Mouse (Mus musculus): ENCODE measurements around the gene Sdccag8. TPM values are rescaled to one million over a fixed set of nuclear protein-coding genes. Genes with fewer than 3 reads are reported as not detected.

Sdccag8 gene
- polyA plus RNA-seq, 1 experiment: 4.0 TPM

- TF ChIP-seq CTCF (IDR thresholded peaks at IDR 0.05; ENCODE audit: extremely low read depth, insufficient read depth, insufficient read length, insufficient replicate concordance) (no peak), POLR2A (IDR thresholded peaks at IDR 0.05; ENCODE audit: low read depth, low read length) (no peak)
- WGBS: 45% methylated on average over 3 of the region's 3 CpGs
- no peak for DNase-seq (ENCODE audit: low read depth in 1 of 2, low spot score in 2 of 2)
- H3K4me3 ChIP-seq (ENCODE audit: extremely low read depth, insufficient read depth, insufficient read length): no peak overlapping the region
- peaks cover 8% of the 10 kb centered on the region; the same call in 1 of the 2 replicates for H3K36me3 ChIP-seq (ENCODE audit: control insufficient read depth, insufficient read depth, low read length)
- H3K4me1 ChIP-seq (ENCODE audit: control insufficient read depth, insufficient read depth, insufficient read length): no peaks in the 10 kb centered on the region
- no peaks in the 10 kb centered on the region for H3K27me3 ChIP-seq (ENCODE audit: control insufficient read depth, insufficient read depth, low read length)
- no peak overlapping the region for H3K27ac ChIP-seq (ENCODE audit: insufficient read depth, low read length)
These were observed 57.5 kb downstream of the Sdccag8 start for GRCm38 (mm10) chr1:176871975-176872374.

GRCm38 (mm10) chr1:176873463-176873862 is 59.0 kb downstream of the Sdccag8 start:
- no peak for TF ChIP-seq POLR2A (IDR thresholded peaks at IDR 0.05; ENCODE audit: low read depth, low read length)
- no peak for TF ChIP-seq CTCF (IDR thresholded peaks at IDR 0.05; ENCODE audit: extremely low read depth, insufficient read depth, insufficient read length, insufficient replicate concordance)
- H3K36me3 ChIP-seq (ENCODE audit: control insufficient read depth, insufficient read depth, low read length): peaks cover 6% of the 10 kb centered on the region; the same call in 1 of the 2 replicates
- 94% methylated on average over 9 of the region's 9 CpGs for WGBS
- H3K27me3 ChIP-seq (ENCODE audit: control insufficient read depth, insufficient read depth, low read length): no peaks in the 10 kb centered on the region
- no peak overlapping the region for H3K4me3 ChIP-seq (ENCODE audit: extremely low read depth, insufficient read depth, insufficient read length)
- DNase-seq (ENCODE audit: low read depth in 1 of 2, low spot score in 2 of 2): no peak
- no peak overlapping the region for H3K27ac ChIP-seq (ENCODE audit: insufficient read depth, low read length)
- H3K4me1 ChIP-seq (ENCODE audit: control insufficient read depth, insufficient read depth, insufficient read length): no peaks in the 10 kb centered on the region

- H3K36me3 ChIP-seq (ENCODE audit: control insufficient read depth, insufficient read depth, low read length): peaks cover 5% of the 10 kb centered on the region; the same call in 1 of the 2 replicates
- DNase-seq (ENCODE audit: low read depth in 1 of 2, low spot score in 2 of 2): no peak
These were observed 59.7 kb downstream of the Sdccag8 start for GRCm38 (mm10) chr1:176874155-176874554.

GRCm38 (mm10) chr1:176877756-176878155 is 63.3 kb downstream of the Sdccag8 start:
- H3K27ac ChIP-seq (ENCODE audit: insufficient read depth, low read length): no peak overlapping the region
- no peak overlapping the region for H3K4me3 ChIP-seq (ENCODE audit: extremely low read depth, insufficient read depth, insufficient read length)
- WGBS: 49% methylated on average over 3 of the region's 3 CpGs
- no peaks in the 10 kb centered on the region for H3K4me1 ChIP-seq (ENCODE audit: control insufficient read depth, insufficient read depth, insufficient read length)
- DNase-seq (ENCODE audit: low read depth in 1 of 2, low spot score in 2 of 2): peak in 1 of 2 experiments; percentile 34
- H3K27me3 ChIP-seq (ENCODE audit: control insufficient read depth, insufficient read depth, low read length): no peaks in the 10 kb centered on the region
- TF ChIP-seq POLR2A (IDR thresholded peaks at IDR 0.05; ENCODE audit: low read depth, low read length): no peak
- no peak for TF ChIP-seq CTCF (IDR thresholded peaks at IDR 0.05; ENCODE audit: extremely low read depth, insufficient read depth, insufficient read length, insufficient replicate concordance)
- H3K36me3 ChIP-seq (ENCODE audit: control insufficient read depth, insufficient read depth, low read length): peaks cover 10% of the 10 kb centered on the region

More at GRCm38 (mm10) chr1:176874155-176874554, 59.7 kb downstream of the Sdccag8 start:
- H3K27ac ChIP-seq (ENCODE audit: insufficient read depth, low read length): no peak overlapping the region
- TF ChIP-seq CTCF (IDR thresholded peaks at IDR 0.05; ENCODE audit: extremely low read depth, insufficient read depth, insufficient read length, insufficient replicate concordance) (no peak), POLR2A (IDR thresholded peaks at IDR 0.05; ENCODE audit: low read depth, low read length) (no peak)
- no peaks in the 10 kb centered on the region for H3K4me1 ChIP-seq (ENCODE audit: control insufficient read depth, insufficient read depth, insufficient read length)
- no peaks in the 10 kb centered on the region for H3K27me3 ChIP-seq (ENCODE audit: control insufficient read depth, insufficient read depth, low read length)
- no peak overlapping the region for H3K4me3 ChIP-seq (ENCODE audit: extremely low read depth, insufficient read depth, insufficient read length)

- Histone ChIP-seq H3K4me3 (ENCODE audit: extremely low read depth, insufficient read depth, insufficient read length) (no peak overlapping the region), H3K27me3 (ENCODE audit: control insufficient read depth, insufficient read depth, low read length) (no peaks in the 10 kb centered on the region), H3K36me3 (ENCODE audit: control insufficient read depth, insufficient read depth, low read length) (peaks cover 10% of the 10 kb centered on the region), H3K27ac (ENCODE audit: insufficient read depth, low read length) (no peak overlapping the region), H3K4me1 (ENCODE audit: control insufficient read depth, insufficient read depth, insufficient read length) (no peaks in the 10 kb centered on the region)
- 88% methylated on average over 2 of the region's 2 CpGs for WGBS
- TF ChIP-seq POLR2A (IDR thresholded peaks at IDR 0.05; ENCODE audit: low read depth, low read length) (no peak), CTCF (IDR thresholded peaks at IDR 0.05; ENCODE audit: extremely low read depth, insufficient read depth, insufficient read length, insufficient replicate concordance) (no peak)
- no peak for DNase-seq (ENCODE audit: low read depth in 1 of 2, low spot score in 2 of 2)
These were observed 64.5 kb downstream of the Sdccag8 start for GRCm38 (mm10) chr1:176879005-176879404.

GRCm38 (mm10) chr1:176879614-176880013 is 65.2 kb downstream of the Sdccag8 start:
- H3K36me3 ChIP-seq (ENCODE audit: control insufficient read depth, insufficient read depth, low read length): peaks cover 10% of the 10 kb centered on the region
- no peaks in the 10 kb centered on the region for H3K27me3 ChIP-seq (ENCODE audit: control insufficient read depth, insufficient read depth, low read length)
- 94% methylated on average over 6 of the region's 6 CpGs for WGBS
- H3K4me1 ChIP-seq (ENCODE audit: control insufficient read depth, insufficient read depth, insufficient read length): no peaks in the 10 kb centered on the region
- no peak overlapping the region for H3K27ac ChIP-seq (ENCODE audit: insufficient read depth, low read length)
- TF ChIP-seq POLR2A (IDR thresholded peaks at IDR 0.05; ENCODE audit: low read depth, low read length) (no peak), CTCF (IDR thresholded peaks at IDR 0.05; ENCODE audit: extremely low read depth, insufficient read depth, insufficient read length, insufficient replicate concordance) (no peak)
- no peak for DNase-seq (ENCODE audit: low read depth in 1 of 2, low spot score in 2 of 2)
- H3K4me3 ChIP-seq (ENCODE audit: extremely low read depth, insufficient read depth, insufficient read length): no peak overlapping the region

GRCm38 (mm10) chr1:176880101-176880500 is 65.6 kb downstream of the Sdccag8 start:
- H3K27me3 ChIP-seq (ENCODE audit: control insufficient read depth, insufficient read depth, low read length): no peaks in the 10 kb centered on the region
- TF ChIP-seq CTCF (IDR thresholded peaks at IDR 0.05; ENCODE audit: extremely low read depth, insufficient read depth, insufficient read length, insufficient replicate concordance) (no peak), POLR2A (IDR thresholded peaks at IDR 0.05; ENCODE audit: low read depth, low read length) (no peak)
- peaks cover 10% of the 10 kb centered on the region for H3K36me3 ChIP-seq (ENCODE audit: control insufficient read depth, insufficient read depth, low read length)
- H3K4me3 ChIP-seq (ENCODE audit: extremely low read depth, insufficient read depth, insufficient read length): no peak overlapping the region
- H3K27ac ChIP-seq (ENCODE audit: insufficient read depth, low read length): no peak overlapping the region
- no peak for DNase-seq (ENCODE audit: low read depth in 1 of 2, low spot score in 2 of 2)
- no peaks in the 10 kb centered on the region for H3K4me1 ChIP-seq (ENCODE audit: control insufficient read depth, insufficient read depth, insufficient read length)
- 93% methylated on average over 5 of the region's 5 CpGs for WGBS
